Mouse (Mus musculus) layer of hippocampus, adult 11-12 months (tissue): Measurements from ENCODE around the gene Gm20903.
"Not testable (repeated sequence)": the region's sequence is repeated elsewhere in the genome, so short reads cannot be mapped to it uniquely, and the experiment has no call there.

Experiments used
- DNase-seq: peaks from one replicate; pipeline ENCODE4 v3.0.0; 2022; ENCODE audit warnings: low spot score

The Gm20903 gene

DNA sequence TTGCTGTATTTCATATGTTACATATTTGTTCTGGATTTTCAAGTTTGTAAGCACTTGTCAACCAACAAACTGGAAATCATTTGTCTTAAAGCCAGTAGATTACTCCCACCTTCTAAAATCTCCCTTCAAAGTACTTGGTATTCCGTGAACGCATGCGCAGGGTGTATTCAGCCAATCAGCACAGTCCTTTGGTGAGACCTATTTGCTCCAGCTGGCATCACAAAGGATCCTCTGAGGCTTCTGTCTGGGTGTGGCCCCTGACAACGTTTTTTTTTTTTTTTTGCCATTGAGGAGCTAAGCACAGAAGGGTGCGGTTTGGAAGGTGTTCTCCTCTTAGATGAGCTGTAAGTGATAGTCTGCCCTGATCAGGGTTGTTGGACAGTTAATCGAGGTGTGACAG is at the start of gene Gm20903:
Gm20903 (plus strand) TSS at position 301 of the 400 bp plus-strand sequence.
- DNase-seq = not testable (repeated sequence)
